Mouse (Mus musculus) megakaryocyte, adult 5-6 weeks (primary cell): ENCODE measurements at regions not wholly inside any gene's neighbourhood (a gene's known extent, or its start where the extent isn't known, plus 50 kb on each side); places are given as distances from the start of the nearest gene placed in this dataset.

Experiments used
- ATAC-seq: 2 replicates; pipeline ENCODE4 v1.8.0; 2016; ENCODE audit warnings: mild to moderate bottlenecking, inconsistent platforms; ENCODE audit not compliant: poor library complexity, severe bottlenecking

GRCm38 (mm10) chr8:127809203-127810155 is 548.9 kb upstream of the Nrp1 start:
- no peak for ATAC-seq

GRCm38 (mm10) chr8:127811338-127811737 is 547.1 kb upstream of the Nrp1 start:
- no peak for ATAC-seq

GRCm38 (mm10) chr8:127814785-127815523 is 543.5 kb upstream of the Nrp1 start:
- ATAC-seq: peak; percentile 98

- no peak for ATAC-seq
Measured at GRCm38 (mm10) chr8:127820741-127821170, 537.6 kb upstream of the Nrp1 start.

- ATAC-seq: no peak
Measured at GRCm38 (mm10) chr8:127821646-127822045, 536.8 kb upstream of the Nrp1 start.

GRCm38 (mm10) chr8:127825041-127825440 is 533.4 kb upstream of the Nrp1 start:
- no peak for ATAC-seq

GRCm38 (mm10) chr8:127827826-127828225 is 530.6 kb upstream of the Nrp1 start:
- no peak for ATAC-seq

- peak; percentile 80 for ATAC-seq
Measured at GRCm38 (mm10) chr8:127829659-127830058, 528.7 kb upstream of the Nrp1 start.

GRCm38 (mm10) chr8:127834006-127834405 is 524.4 kb upstream of the Nrp1 start:
- no peak for ATAC-seq

- 0 out of 2 replicates have a peak, but pooled peaks have one; percentile 33 for ATAC-seq
Measured at GRCm38 (mm10) chr8:127836410-127837206, 521.8 kb upstream of the Nrp1 start.

- no peak for ATAC-seq
Measured at GRCm38 (mm10) chr8:127838311-127838710, 520.1 kb upstream of the Nrp1 start.

GRCm38 (mm10) chr8:127847332-127848018 is 510.9 kb upstream of the Nrp1 start:
- ATAC-seq: peak; percentile 57; the same call in 1 of the 2 replicates

GRCm38 (mm10) chr8:127849926-127850325 is 508.5 kb upstream of the Nrp1 start:
- no peak for ATAC-seq

GRCm38 (mm10) chr8:127855653-127856300 is 502.6 kb upstream of the Nrp1 start:
- no peak for ATAC-seq

- no peak for ATAC-seq
Measured at GRCm38 (mm10) chr8:127856351-127857135, 501.9 kb upstream of the Nrp1 start.

- ATAC-seq: no peak
Measured at GRCm38 (mm10) chr8:127859036-127859435, 499.4 kb upstream of the Nrp1 start.

GRCm38 (mm10) chr8:127860376-127860775 is 498.0 kb upstream of the Nrp1 start:
- no peak for ATAC-seq

- ATAC-seq: no peak
Measured at GRCm38 (mm10) chr8:127860891-127861290, 497.5 kb upstream of the Nrp1 start.

GRCm38 (mm10) chr8:127884641-127885040 is 473.8 kb upstream of the Nrp1 start:
- no peak for ATAC-seq
